ENCODE assay signal across 19 mouse cellular contexts in genomic region chr8:125435320-125436100, GRCm38 (mm10).
DNase-seq lines count a peak whose midpoint lies in the region; ATAC-seq lines count a peak whose summit lies in the region.
"Had no signal": no experiment of that assay in that cellular context is flagged by ENCODE, and none has a peak within 500 bp of the region (broad histone marks: within the 10 kb centered on the region; RNA-seq: fewer than 3 reads in every experiment).

No protein-coding gene starts in this region.

- no peak overlapping the region for H3K9ac ChIP-seq in forebrain, embryonic 16.5 days (replicated peaks; ENCODE audit: low read depth, low read length)
- peak overlapping the region; percentile 16; the same call in 1 of the 2 replicates for H3K9ac ChIP-seq in heart, embryonic 14.5 days (ENCODE audit: low read length)
- H3K9ac ChIP-seq in midbrain, embryonic 16.5 days (ENCODE audit: low read depth, low read length), result no peak overlapping the region

- peaks cover 74% of the 10 kb centered on the region for H3K36me3 ChIP-seq in forebrain, embryonic 10.5 days (replicated peaks)
- H3K36me3 ChIP-seq in forebrain, embryonic 16.5 days (ENCODE audit: control insufficient read depth, insufficient read depth), result peaks cover 4% of the 10 kb centered on the region; the same call in 1 of the 2 replicates
- peaks cover 87% of the 10 kb centered on the region for H3K36me3 ChIP-seq in heart, embryonic 14.5 days (ENCODE audit: control insufficient read depth, insufficient read depth, low read length)
- peaks cover 77% of the 10 kb centered on the region for H3K36me3 ChIP-seq in midbrain, embryonic 10.5 days
- H3K36me3 ChIP-seq in midbrain, embryonic 16.5 days (ENCODE audit: control insufficient read depth, insufficient read depth, low read length), result peaks cover 12% of the 10 kb centered on the region; the same call in 1 of the 2 replicates

- H3K4me2 ChIP-seq in forebrain, embryonic 16.5 days (ENCODE audit: low read length), result no peak overlapping the region
- H3K4me2 ChIP-seq in heart, embryonic 14.5 days (ENCODE audit: low read length), result no peak overlapping the region
- no peak overlapping the region for H3K4me2 ChIP-seq in midbrain, embryonic 16.5 days (ENCODE audit: low read length)
- H3K4me2 ChIP-seq: liver, embryonic 11.5 days had no signal

- H3K4me3 ChIP-seq in forebrain, embryonic 10.5 days, result no peak overlapping the region
- no peak overlapping the region for H3K4me3 ChIP-seq in forebrain, embryonic 16.5 days (replicated peaks; ENCODE audit: low read length)
- no peak overlapping the region for H3K4me3 ChIP-seq in heart, embryonic 14.5 days (ENCODE audit: control insufficient read depth in 1 of 2, insufficient read depth in 1 of 2, low read depth in 1 of 2, low read length in 2 of 2)
- H3K4me3 ChIP-seq in midbrain, embryonic 10.5 days, result no peak overlapping the region
- no peak overlapping the region for H3K4me3 ChIP-seq in midbrain, embryonic 16.5 days (ENCODE audit: low read depth, low read length)
- H3K4me3 ChIP-seq: left cerebral cortex, adult 2 months had no signal

- no peaks in the 10 kb centered on the region for H3K9me3 ChIP-seq in forebrain, embryonic 10.5 days
- H3K9me3 ChIP-seq in forebrain, embryonic 16.5 days (ENCODE audit: control insufficient read depth, low read length), result no peaks in the 10 kb centered on the region
- H3K9me3 ChIP-seq in heart, embryonic 14.5 days (ENCODE audit: control insufficient read depth, low read length), result no peaks in the 10 kb centered on the region
- H3K9me3 ChIP-seq in midbrain, embryonic 10.5 days (replicated peaks), result no peaks in the 10 kb centered on the region
- H3K9me3 ChIP-seq in midbrain, embryonic 16.5 days (replicated peaks; ENCODE audit: control insufficient read depth, low read length, poor library complexity, severe bottlenecking), result no peaks in the 10 kb centered on the region

- H3K27ac ChIP-seq in forebrain, embryonic 10.5 days, result peak overlapping the region; percentile 32
- H3K27ac ChIP-seq in forebrain, embryonic 16.5 days (ENCODE audit: low read length), result no peak overlapping the region
- peak overlapping the region; percentile 10 to 49; a peak in 3 of 4 replicates for H3K27ac ChIP-seq in heart, embryonic 14.5 days (replicated peaks in 1 of 2; ENCODE audit: control insufficient read depth in 1 of 2, insufficient read depth in 1 of 2, low read depth in 2 of 2, low read length in 2 of 2)
- 0 out of 2 replicates have a peak overlapping the region, but pooled peaks have one; percentile 68 for H3K27ac ChIP-seq in midbrain, embryonic 10.5 days (replicated peaks)
- H3K27ac ChIP-seq in midbrain, embryonic 16.5 days (ENCODE audit: low read length), result no peak overlapping the region
- H3K27ac ChIP-seq: left cerebral cortex, adult 2 months had no signal

- no peak for ATAC-seq in forebrain, embryonic 16.5 days
- ATAC-seq in heart, embryonic 14.5 days (ENCODE audit: insufficient number of reproducible peaks, insufficient read depth, low FRiP score, low read depth), result no peak
- no peak for ATAC-seq in midbrain, embryonic 16.5 days

- H3K4me1 ChIP-seq in forebrain, embryonic 10.5 days, result peaks cover 20% of the 10 kb centered on the region
- H3K4me1 ChIP-seq in forebrain, embryonic 16.5 days (replicated peaks; ENCODE audit: control insufficient read depth, insufficient read depth, low read length), result peaks cover 6% of the 10 kb centered on the region; the same call in 1 of the 2 replicates
- H3K4me1 ChIP-seq in heart, embryonic 14.5 days (ENCODE audit: control insufficient read depth in 2 of 2, insufficient read depth in 2 of 2, low read length in 2 of 2), result peaks cover 14 to 33% of the 10 kb centered on the region in 2 experiments
- H3K4me1 ChIP-seq in midbrain, embryonic 10.5 days, result peaks cover 26% of the 10 kb centered on the region; the same call in 1 of the 2 replicates
- no peaks in the 10 kb centered on the region; the same call in 1 of the 2 replicates for H3K4me1 ChIP-seq in midbrain, embryonic 16.5 days (ENCODE audit: control insufficient read depth, insufficient read depth, low read length)

- H3K27me3 ChIP-seq in forebrain, embryonic 10.5 days (ENCODE audit: poor library complexity, severe bottlenecking), result no peaks in the 10 kb centered on the region
- H3K27me3 ChIP-seq in forebrain, embryonic 16.5 days (replicated peaks; ENCODE audit: control insufficient read depth, insufficient read depth, low read length), result no peaks in the 10 kb centered on the region
- no peaks in the 10 kb centered on the region for H3K27me3 ChIP-seq in heart, embryonic 14.5 days (ENCODE audit: control insufficient read depth, insufficient read depth, low read length)
- peaks cover 5% of the 10 kb centered on the region; the same call in 1 of the 2 replicates for H3K27me3 ChIP-seq in midbrain, embryonic 10.5 days (ENCODE audit: low read depth, poor library complexity, severe bottlenecking)
- H3K27me3 ChIP-seq in midbrain, embryonic 16.5 days (ENCODE audit: control insufficient read depth, insufficient read depth, low read depth, low read length), result no peaks in the 10 kb centered on the region

- no peak for DNase-seq in forebrain, embryonic 10.5 days (ENCODE audit: extremely low spot score, low spot score)
- no peak for DNase-seq in heart, adult 9 months (ENCODE audit: low spot score in 2 of 2)
- DNase-seq in midbrain, embryonic 10.5 days (ENCODE audit: low spot score), result no peak
- DNase-seq in cerebellum, adult 9-10 months, result no peak
- no peak for DNase-seq in urinary bladder, adult 2 months (ENCODE audit: low spot score)
- DNase-seq: adrenal gland, adult 2 months; cerebellum, adult 9-11 months; heart, postnatal 36 days; kidney, adult 9 months; kidney, postnatal 25 days; left cerebral cortex, postnatal 4 days; lung, adult 18-20 months; lung, postnatal 14 days; right cerebral cortex, postnatal 25 days had no signal

- 85% methylated on average over 7 of the region's 7 CpGs for WGBS in forebrain, embryonic 10.5 days
- whole genome bisulfite sequencing in forebrain, embryonic 16.5 days, result 71% methylated on average over 7 of the region's 7 CpGs
- WGBS in heart, embryonic 14.5 days, result 63% methylated on average over 7 of the region's 7 CpGs
- WGBS in midbrain, embryonic 10.5 days, result 83% methylated on average over 7 of the region's 7 CpGs
- WGBS in midbrain, embryonic 16.5 days, result 73% methylated on average over 7 of the region's 7 CpGs

Comparison
In these comparisons a context has a peak if more than half of its experiments do, and no peak if none do; other contexts are left out.
1. H3K27ac ChIP-seq: peak in forebrain, embryonic 10.5 days (single experiment), heart, embryonic 14.5 days (2 of 2) and midbrain, embryonic 10.5 days (single experiment); none in forebrain, embryonic 16.5 days (single experiment) and midbrain, embryonic 16.5 days (single experiment).